Mouse (Mus musculus) layer of hippocampus, postnatal 36 days (tissue): ENCODE measurements around the gene Olfr1358. TPM values are rescaled to one million over a fixed set of nuclear protein-coding genes. Genes with fewer than 3 reads are reported as not detected.

ENCODE experiments used
- DNase-seq, 2 experiments: peaks; one replicate each; pipeline ENCODE4 v3.0.0; 2022
- microRNA-seq, 2 experiments: library from miRNA; unstranded; fragments of <30 nt; microRNA quantifications; one replicate each; pipeline ENCODE4 v1.2.0; 2021
- total RNA-seq, 2 experiments: library from RNA; stranded (reverse); gene quantifications; 2 replicates each; pipeline ENCODE4 v1.2.3; 2021

Olfr1358 gene
- total RNA-seq, 2 experiments from 2014 or later: not detected

DNA sequence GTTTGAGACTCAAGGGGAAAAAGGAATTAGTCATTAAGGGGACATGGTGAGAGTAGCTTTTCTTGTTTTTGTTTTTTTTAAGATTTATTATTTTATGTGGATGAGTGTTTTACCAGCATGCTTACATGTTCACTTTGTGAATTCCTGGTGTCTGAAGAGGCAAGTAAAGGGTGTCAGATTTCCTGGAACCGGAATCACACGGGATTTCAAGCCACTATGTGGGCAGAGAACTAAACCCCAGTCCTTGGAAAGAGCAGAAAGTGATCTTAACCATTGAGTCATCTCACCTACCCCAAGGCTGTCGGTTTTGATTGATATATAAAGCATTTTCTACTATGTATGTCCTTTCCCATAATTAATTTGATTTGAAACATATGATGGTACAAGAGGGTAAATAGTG lies 52.5 kb downstream of the Olfr1358 start:
- no peak for DNase-seq

Small RNAs within 50 kb of the gene (microRNA-seq; reads per million reads assigned to microRNA genes)
- 0 reads per million in 2 experiments for gene Gm27541

Other genes starting within 250 kb of the Olfr1358 start
- 100 to 1,000 TPM; 207 to 225 TPM for gene Agpat3, start 164.9 kb upstream of the Olfr1358 start, total RNA-seq
- gene Rrp1, start 104.4 kb upstream of the Olfr1358 start, total RNA-seq: 100 to 1,000 TPM; 337 to 355 TPM
- 10 to 100 TPM; 33.5 to 35.0 TPM for gene Cstb, start 91.8 kb upstream of the Olfr1358 start, total RNA-seq
- gene Pdxk, start 52.5 kb upstream of the Olfr1358 start, total RNA-seq: 100 to 1,000 TPM in 1 of 2 experiments, 10 to 100 TPM in 1; 93.3 to 102 TPM
- 10 to 100 TPM; 15.6 to 24.1 TPM for gene Ilvbl, start 56.9 kb downstream of the Olfr1358 start, total RNA-seq
- gene Syde1, start 74.5 kb downstream of the Olfr1358 start, total RNA-seq: 1 to 10 TPM; 5.0 to 5.2 TPM
- not detected for gene Olfr1357, start 100.6 kb downstream of the Olfr1358 start, total RNA-seq
- gene Casp14, start 200.9 kb downstream of the Olfr1358 start, total RNA-seq: not detected
- under 1 TPM; 0.23 to 0.60 TPM for gene Ccdc105, start 235.6 kb downstream of the Olfr1358 start, total RNA-seq